Mouse (Mus musculus) right cerebral cortex, postnatal 10 days (tissue): Measurements from ENCODE around the gene Adgrg1.

Experiments used
- DNase-seq, 2 experiments: peaks; one replicate each; pipeline ENCODE4 v3.0.0; 2021; ENCODE audit warnings: low spot score in 2 of 2

Gene Adgrg1

GRCm38 (mm10) chr8:94976651-94977417 lies 2.3 kb downstream of the Adgrg1 start:
- peak in 1 of 2 experiments; percentile 27 for DNase-seq

- peak in 1 of 2 experiments; percentile 56 for DNase-seq
Observed at GRCm38 (mm10) chr8:94978131-94978530, 3.6 kb downstream of the Adgrg1 start.

GRCm38 (mm10) chr8:94978593-94979319 lies 4.2 kb downstream of the Adgrg1 start:
- no peak for DNase-seq

DNA sequence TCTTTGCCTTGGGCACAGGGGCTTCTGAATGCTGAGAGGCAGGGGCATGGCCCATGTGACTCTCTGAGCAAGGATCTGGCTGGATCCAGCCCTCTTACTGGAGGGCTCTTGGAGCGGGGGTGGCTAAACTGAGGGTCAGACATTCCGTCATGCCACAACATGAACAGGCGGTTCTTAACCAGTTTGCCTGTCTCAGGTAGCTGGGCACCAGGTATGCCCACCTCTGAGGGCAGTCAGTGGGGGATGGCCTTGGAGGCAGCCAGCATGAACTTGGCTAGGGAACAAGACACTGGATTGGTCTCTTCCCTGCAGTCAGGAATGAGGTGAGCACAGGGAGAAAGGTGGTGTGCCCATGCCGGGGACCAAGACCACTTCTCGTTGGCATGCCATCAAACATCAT lies 5.6 kb downstream of the Adgrg1 start:
- DNase-seq: no peak

DNA sequence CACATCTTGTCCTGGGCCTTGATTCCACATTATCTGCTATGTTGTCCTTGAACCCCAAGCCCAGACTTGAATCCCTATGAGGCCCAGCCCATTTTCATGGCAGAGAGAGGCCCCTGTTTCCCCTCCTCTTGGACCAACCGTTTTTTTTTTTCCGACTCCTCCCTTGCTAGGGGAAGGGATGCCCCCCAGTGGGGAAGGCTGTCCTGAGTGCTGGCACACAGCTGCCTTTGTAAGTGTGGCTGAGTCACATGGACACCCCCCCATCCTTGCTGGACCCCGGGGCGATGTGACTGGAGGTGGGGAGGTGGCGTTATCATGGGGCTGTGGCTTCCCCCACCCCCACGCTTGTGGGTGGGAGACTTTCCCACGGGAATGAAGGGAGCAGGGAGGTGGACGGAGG lies 6.4 kb downstream of the Adgrg1 start:
- DNase-seq: peak in 1 of 2 experiments; percentile 33

DNA sequence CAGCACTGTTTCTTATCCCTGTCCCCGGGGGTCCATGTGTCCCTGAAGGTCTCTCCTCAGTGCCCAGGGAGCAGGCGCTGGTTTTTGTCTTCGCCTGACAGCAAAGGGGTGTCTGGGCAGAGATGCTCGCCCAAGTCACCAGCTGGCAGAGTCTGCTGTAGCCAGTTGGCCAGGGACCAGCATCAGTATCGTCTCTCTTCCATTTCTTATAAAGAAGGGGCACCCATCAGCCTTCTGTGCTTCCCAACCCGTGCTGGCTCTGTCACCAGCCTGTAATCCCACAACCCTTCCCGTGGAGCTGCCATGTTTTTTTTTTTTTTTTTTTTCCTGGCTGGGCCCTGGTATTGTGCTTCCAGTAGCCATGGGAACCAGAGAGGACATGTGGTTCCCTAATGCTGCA lies 7.3 kb downstream of the Adgrg1 start:
- peak; percentile 67 to 70 for DNase-seq

GRCm38 (mm10) chr8:94983146-94983545 lies 8.6 kb downstream of the Adgrg1 start:
- DNase-seq: no peak

GRCm38 (mm10) chr8:94983881-94984516 lies 9.4 kb downstream of the Adgrg1 start:
- DNase-seq: peak; percentile 81 to 85

- DNase-seq: no peak
Observed at GRCm38 (mm10) chr8:94985023-94985422, 10.5 kb downstream of the Adgrg1 start.

GRCm38 (mm10) chr8:94986676-94987075 lies 12.1 kb downstream of the Adgrg1 start:
- DNase-seq: peak; percentile 83 to 84

- DNase-seq: no peak
Observed at GRCm38 (mm10) chr8:94987553-94987952, 13.0 kb downstream of the Adgrg1 start.

DNA sequence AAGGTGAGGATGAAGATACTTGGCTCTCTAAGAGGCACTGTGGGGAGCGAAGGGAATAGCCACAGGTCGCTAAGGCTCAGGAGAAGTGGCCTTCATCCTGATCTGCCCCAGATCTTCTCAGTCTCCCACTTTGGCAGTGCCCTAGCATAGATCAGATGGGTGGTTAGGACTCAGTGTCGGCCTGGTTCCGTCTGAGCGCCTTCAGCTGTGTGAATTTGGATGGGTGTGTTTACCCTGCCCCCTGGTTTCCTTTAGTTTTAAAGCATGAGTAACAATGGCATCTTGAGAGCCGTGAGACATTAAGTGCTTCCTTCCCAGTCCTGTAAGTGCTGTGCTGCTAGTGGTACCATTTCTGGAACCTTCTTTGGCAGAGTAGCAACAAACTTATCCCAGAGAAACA lies 14.1 kb downstream of the Adgrg1 start:
- DNase-seq: no peak

GRCm38 (mm10) chr8:94989711-94990110 lies 15.2 kb downstream of the Adgrg1 start:
- DNase-seq: no peak

DNA sequence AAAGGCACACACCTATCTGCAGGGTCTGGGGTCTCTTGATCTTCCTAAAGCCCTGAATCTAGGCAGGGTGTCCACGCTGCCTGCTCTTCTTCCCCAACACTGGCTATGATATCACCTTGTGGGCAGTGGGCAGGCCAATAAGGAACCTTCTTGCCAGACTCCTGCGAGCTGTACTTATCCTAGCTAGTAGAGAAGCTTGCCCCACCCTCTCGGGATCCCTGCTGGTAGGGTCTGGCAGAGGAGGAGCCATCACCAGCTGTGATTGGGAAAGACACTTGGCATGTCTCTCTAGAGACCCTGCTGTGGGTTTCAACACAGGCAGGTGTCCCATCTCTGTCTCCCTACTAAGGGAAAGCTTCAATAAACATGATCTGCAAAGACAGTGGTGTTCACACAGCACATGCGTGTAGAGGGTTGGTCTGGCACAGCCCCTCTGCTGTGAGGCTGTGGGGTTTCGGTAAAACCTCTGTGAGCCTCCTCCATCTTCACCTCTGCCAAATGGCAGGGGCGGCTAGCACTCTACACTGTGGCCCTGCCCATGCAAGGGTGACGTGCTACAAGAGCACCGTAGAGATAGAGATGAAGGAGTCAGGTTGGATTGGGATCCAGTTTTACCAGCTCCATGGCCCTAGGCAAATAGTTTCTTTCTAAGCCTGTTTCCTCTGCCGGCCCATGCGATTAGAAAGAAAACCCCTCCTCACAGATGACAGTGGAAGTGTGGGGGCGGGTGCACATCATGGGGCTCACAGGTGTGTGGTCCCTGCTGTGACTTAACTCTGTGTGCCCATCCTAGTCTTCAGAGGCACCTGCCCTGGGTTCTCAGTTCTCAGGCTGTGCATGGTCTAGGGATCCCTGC lies 16.3 kb downstream of the Adgrg1 start:
- no peak for DNase-seq

- DNase-seq: no peak
Observed at GRCm38 (mm10) chr8:94991454-94991994, 17.0 kb downstream of the Adgrg1 start.

GRCm38 (mm10) chr8:94992010-94992409 lies 17.5 kb downstream of the Adgrg1 start:
- no peak for DNase-seq

DNA sequence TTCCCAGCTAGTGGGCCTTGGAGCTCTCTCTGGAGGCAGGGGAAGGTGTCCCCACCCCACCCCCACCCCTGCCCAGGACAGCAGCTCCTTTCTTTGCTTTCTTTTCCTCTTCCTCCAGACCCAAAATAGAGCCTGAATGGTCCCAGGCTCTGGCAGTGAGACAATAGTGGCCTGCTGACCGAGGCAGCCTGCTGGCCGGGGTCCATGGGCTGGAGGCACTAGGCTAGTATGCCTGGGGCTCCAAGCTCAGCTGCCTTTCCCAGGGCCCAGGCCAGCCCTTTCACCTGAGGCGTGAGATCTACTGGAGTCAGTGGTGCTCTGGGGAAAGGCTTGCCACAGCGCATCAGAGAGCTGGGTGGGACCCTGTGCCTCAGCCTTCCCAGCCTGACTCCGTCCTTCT lies 18.0 kb downstream of the Adgrg1 start:
- DNase-seq: peak; percentile 89 to 92

- peak; percentile 73 for DNase-seq
Observed at GRCm38 (mm10) chr8:94992996-94993724, 18.6 kb downstream of the Adgrg1 start.

GRCm38 (mm10) chr8:94994006-94994405 lies 19.5 kb downstream of the Adgrg1 start:
- peak; percentile 95 to 96 for DNase-seq

DNA sequence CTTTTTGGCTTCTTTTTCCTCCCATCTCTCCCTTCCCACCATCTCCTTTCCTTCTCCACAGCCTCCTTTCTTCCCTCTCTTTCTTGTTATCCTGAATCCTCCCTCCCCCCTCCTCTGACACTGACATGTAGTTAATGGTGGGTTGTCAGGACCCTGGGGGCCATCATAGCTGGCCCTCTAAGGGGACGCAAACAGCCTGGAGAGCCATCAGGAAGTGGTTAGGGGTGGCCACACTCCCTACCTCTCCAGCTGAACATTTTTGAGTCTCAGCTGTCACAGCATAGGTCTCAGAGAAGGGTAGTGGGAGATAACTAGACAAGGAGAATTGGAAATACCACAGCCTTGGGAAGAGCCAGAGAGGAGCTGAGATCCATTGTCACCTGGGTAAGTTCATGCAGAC lies 20.0 kb downstream of the Adgrg1 start:
- no peak for DNase-seq
